Mouse (Mus musculus) embryonic fibroblast, embryonic 13.5 days (primary cell): ENCODE data around the gene Kansl1l.

Experiments
- CTCF ChIP-seq: IDR thresholded peaks from 2 replicates; pipeline ENCODE4 v1.5.1; 2011; ENCODE audit warnings: mild to moderate bottlenecking, control low read depth, low read length, moderate library complexity, borderline replicate concordance; ENCODE audit not compliant: insufficient read depth
- POLR2A ChIP-seq: IDR thresholded peaks from 2 replicates; pipeline ENCODE4 v1.6.1; 2011; ENCODE audit warnings: low read depth, mild to moderate bottlenecking, control low read depth, low read length, moderate library complexity

DNA sequence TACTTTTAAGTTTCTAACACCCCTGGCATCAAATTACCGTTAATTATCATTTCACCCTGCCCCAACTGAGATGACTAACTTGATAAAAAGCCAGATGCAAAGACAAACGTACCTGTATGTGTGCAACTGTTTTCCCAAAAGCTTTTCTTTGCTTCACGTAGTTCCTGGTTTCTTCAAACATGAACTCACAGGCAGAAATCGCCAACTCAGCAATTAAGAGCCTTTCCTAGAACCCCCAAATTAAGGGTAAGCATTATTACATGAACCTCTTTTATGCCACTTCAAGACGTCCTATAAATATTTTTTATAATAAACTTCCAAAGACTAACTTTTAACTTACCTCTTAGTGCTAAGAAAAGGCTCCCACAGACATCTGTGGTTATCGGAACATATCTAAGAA lies 24.1 kb upstream of the Kansl1l start:
- no peak for TF ChIP-seq CTCF
- no peak for TF ChIP-seq POLR2A
